In genomic region chr6:37369750-37370149, GRCm38 (mm10) we compare ENCODE assay signal across 25 mouse cellular contexts.
DNase-seq lines count a peak whose midpoint lies in the region; ATAC-seq and TF ChIP-seq lines count a peak whose summit lies in the region.
"Had no signal": no experiment of that assay in that cellular context is flagged by ENCODE, and none has a peak within 500 bp of the region (broad histone marks: within the 10 kb centered on the region; RNA-seq: fewer than 3 reads in every experiment).

No protein-coding gene starts in this region.

- H3K9me3 ChIP-seq in heart, embryonic 10.5 days: no peaks in the 10 kb centered on the region
- H3K9me3 ChIP-seq in heart, embryonic 13.5 days: 0 out of 2 replicates have a peak, but pooled peaks cover 6% of the 10 kb centered on the region
- peaks cover 5% of the 10 kb centered on the region for H3K9me3 ChIP-seq in heart, embryonic 16.5 days (replicated peaks; ENCODE audit: control insufficient read depth, low read length)
- H3K9me3 ChIP-seq: forebrain, embryonic 12.5 days; forebrain, embryonic 15.5 days had no signal

- peaks cover 43% of the 10 kb centered on the region for H3K36me3 ChIP-seq in heart, embryonic 10.5 days
- H3K36me3 ChIP-seq in heart, embryonic 13.5 days: peaks cover 48% of the 10 kb centered on the region
- peaks cover 7% of the 10 kb centered on the region for H3K36me3 ChIP-seq in heart, embryonic 16.5 days (ENCODE audit: control insufficient read depth, insufficient read depth)
- H3K36me3 ChIP-seq in heart, adult 2 months (ENCODE audit: control insufficient read depth, insufficient read depth, low read length): no peaks in the 10 kb centered on the region; the same call in 1 of the 2 replicates
- H3K36me3 ChIP-seq: forebrain, embryonic 12.5 days; forebrain, embryonic 15.5 days had no signal

- intact Hi-C loops in heart, postnatal 36 days (cut with DNase I): loop anchor here (5.0 kb wide), 1 partner anchor 78 kb away; no protein-coding TSS in a partner anchor
- intact Hi-C loops in heart, adult 2 months (cut with DNase I): loop anchor here (1.0 kb wide), 1 partner anchor 79 kb away; no protein-coding TSS in a partner anchor

- H3K4me3 ChIP-seq in heart, embryonic 10.5 days: no peak overlapping the region
- H3K4me3 ChIP-seq in heart, embryonic 13.5 days: no peak overlapping the region
- no peak overlapping the region for H3K4me3 ChIP-seq in heart, embryonic 16.5 days (ENCODE audit: low read length)
- no peak overlapping the region for H3K4me3 ChIP-seq in heart, adult 2 months
- H3K4me3 ChIP-seq: embryonic facial prominence, embryonic 10.5 days; embryonic facial prominence, embryonic 13.5 days; erythroblast, embryonic 14.5 days; forebrain, embryonic 12.5 days; forebrain, embryonic 15.5 days had no signal

- peak overlapping the region; percentile 74; the same call in 1 of the 2 replicates for H3K27ac ChIP-seq in heart, embryonic 10.5 days
- H3K27ac ChIP-seq in heart, embryonic 13.5 days (replicated peaks): peak overlapping the region; percentile 75
- H3K27ac ChIP-seq in heart, embryonic 16.5 days (ENCODE audit: low read length): peak overlapping the region; percentile 63
- H3K27ac ChIP-seq in heart, adult 2 months: no peak overlapping the region
- H3K27ac ChIP-seq: embryonic facial prominence, embryonic 10.5 days; embryonic facial prominence, embryonic 13.5 days; forebrain, embryonic 12.5 days; forebrain, embryonic 15.5 days; hindbrain, embryonic 14.5 days; hindbrain, postnatal 0 days had no signal

- no peak overlapping the region for H3K9ac ChIP-seq in heart, embryonic 13.5 days
- H3K9ac ChIP-seq in heart, embryonic 16.5 days (ENCODE audit: low read length): no peak overlapping the region
- H3K9ac ChIP-seq in heart, adult 2 months (ENCODE audit: low read depth, low read length): no peak overlapping the region
- H3K9ac ChIP-seq: embryonic facial prominence, embryonic 13.5 days; forebrain, embryonic 12.5 days; forebrain, embryonic 15.5 days; hindbrain, embryonic 14.5 days had no signal

- peak overlapping the region; percentile 16; the same call in 1 of the 2 replicates for H3K4me2 ChIP-seq in heart, embryonic 13.5 days
- H3K4me2 ChIP-seq in heart, embryonic 16.5 days (ENCODE audit: low read depth, low read length): no peak overlapping the region
- H3K4me2 ChIP-seq: embryonic facial prominence, embryonic 13.5 days; forebrain, embryonic 12.5 days; forebrain, embryonic 15.5 days; hindbrain, embryonic 14.5 days had no signal

- no peak for DNase-seq in heart, embryonic 10.5 days (ENCODE audit: low spot score)
- no peak for DNase-seq in heart, adult 18-20 months
- DNase-seq in heart, postnatal 36 days: no peak
- no peak for DNase-seq in heart, adult 2 months
- DNase-seq: adrenal gland, adult 8-10 months; adrenal gland, postnatal 25 days; cerebellum, adult 11-12 months; cerebellum, adult 8-10 months; cerebellum, postnatal 10 days; cerebellum, postnatal 36 days; embryo, embryonic 11 days; gastrocnemius, postnatal 25 days; heart, postnatal 10 days; kidney, adult 18-20 months; kidney, adult 9 months had no signal

- no peak for TF ChIP-seq POLR2A in heart, adult 2 months (IDR thresholded peaks at IDR 0.05; ENCODE audit: insufficient read depth, low read depth, low read length)

- WGBS in heart, embryonic 10.5 days: 58% methylated on average over 6 of the region's 6 CpGs
- 36% methylated on average over 6 of the region's 6 CpGs for WGBS in heart, embryonic 13.5 days
- 37% methylated on average over 6 of the region's 6 CpGs for WGBS in heart, embryonic 16.5 days
- 66% methylated on average over 6 of the region's 6 CpGs for WGBS in heart, adult 2 months

- no peak for ATAC-seq in heart, embryonic 13.5 days (ENCODE audit: extremely low read depth, insufficient number of reproducible peaks, low FRiP score, low TSS enrichment)
- peak; percentile 25; the same call in 1 of the 2 replicates for ATAC-seq in heart, embryonic 16.5 days (replicated peaks; ENCODE audit: extremely low read depth, insufficient read depth, low FRiP score)
- ATAC-seq: forebrain, embryonic 15.5 days; hindbrain, postnatal 0 days; intestine, embryonic 16.5 days had no signal

- peaks cover 59% of the 10 kb centered on the region for H3K4me1 ChIP-seq in heart, embryonic 10.5 days
- peaks cover 66% of the 10 kb centered on the region for H3K4me1 ChIP-seq in heart, embryonic 13.5 days
- H3K4me1 ChIP-seq in heart, embryonic 16.5 days (ENCODE audit: control insufficient read depth, insufficient read depth, low read length): peaks cover 33% of the 10 kb centered on the region
- H3K4me1 ChIP-seq in heart, adult 2 months (ENCODE audit: control insufficient read depth, insufficient read depth, low read length): peaks cover 2% of the 10 kb centered on the region
- H3K4me1 ChIP-seq: forebrain, embryonic 15.5 days had no signal

- H3K27me3 ChIP-seq in heart, embryonic 10.5 days (ENCODE audit: insufficient read depth, poor library complexity, severe bottlenecking): no peaks in the 10 kb centered on the region
- H3K27me3 ChIP-seq in heart, embryonic 13.5 days (replicated peaks): no peaks in the 10 kb centered on the region
- no peaks in the 10 kb centered on the region for H3K27me3 ChIP-seq in heart, embryonic 16.5 days (ENCODE audit: control insufficient read depth, insufficient read depth, low read length)
- no peaks in the 10 kb centered on the region for H3K27me3 ChIP-seq in heart, adult 2 months (ENCODE audit: control insufficient read depth, insufficient read depth, low read length)
- H3K27me3 ChIP-seq: embryonic facial prominence, embryonic 13.5 days; forebrain, embryonic 12.5 days; forebrain, embryonic 15.5 days had no signal

- 0 out of 2 replicates have a peak, but pooled peaks cover 3% of the 10 kb centered on the region for H3K79me2 ChIP-seq in heart, adult 2 months (replicated peaks; ENCODE audit: control insufficient read depth, insufficient read depth, low read length)

- TF ChIP-seq CTCF in heart, adult 2 months (IDR thresholded peaks at IDR 0.05): no peak

- TF ChIP-seq EP300 in heart, adult 2 months (IDR thresholded peaks at IDR 0.05; ENCODE audit: insufficient read depth, low read depth, low read length): no peak
